Mouse (Mus musculus) limb, embryonic 14.5 days (tissue): ENCODE measurements around the gene Pabpc4. TPM values are rescaled to one million over a fixed set of nuclear protein-coding genes. Genes with fewer than 3 reads are reported as not detected.

Experiments
- ATAC-seq: fragments of 200-750 bp; cut with Nextera tagmentation; 2 replicates; pipeline ENCODE4 v1.8.0; 2017; ENCODE audit warnings: low read depth, moderate number of reproducible peaks, moderate TSS enrichment; ENCODE audit not compliant: low FRiP score
- DNase-seq: peaks from one replicate; pipeline ENCODE4 v3.0.0-alpha.2; 2015; ENCODE audit warnings: low spot score
- H3K27ac ChIP-seq: fragments of 300-500 bp; sonication (generic); replicated peaks from 2 replicates; pipeline ENCODE4 v1.5.1; 2014; ENCODE audit warnings: low read depth, mild to moderate bottlenecking, low read length, moderate library complexity, mixed read lengths
- H3K27me3 ChIP-seq: fragments of 300-500 bp; sonication (generic); 2 replicates; pipeline ENCODE4 v1.6.1; 2014; ENCODE audit warnings: low read length, mixed read lengths; ENCODE audit not compliant: control insufficient read depth, insufficient read depth
- H3K36me3 ChIP-seq: fragments of 300-500 bp; sonication (generic); 2 replicates; pipeline ENCODE4 v1.6.1; 2014; ENCODE audit warnings: mild to moderate bottlenecking, low read length, moderate library complexity, mixed read lengths; ENCODE audit not compliant: control insufficient read depth, insufficient read depth
- H3K4me1 ChIP-seq: fragments of 300-500 bp; sonication (generic); 2 replicates; pipeline ENCODE4 v1.6.1; 2014; ENCODE audit warnings: antibody characterized with exemption, low read length, mixed read lengths; ENCODE audit not compliant: control insufficient read depth, insufficient read depth
- H3K4me2 ChIP-seq: fragments of 300-500 bp; sonication (generic); replicated peaks from 2 replicates; pipeline ENCODE4 v1.6.1; 2014; ENCODE audit warnings: low read depth, mild to moderate bottlenecking, low read length, moderate library complexity; ENCODE audit not compliant: severe bottlenecking
- H3K4me3 ChIP-seq: fragments of 300-500 bp; sonication (generic); replicated peaks from 2 replicates; pipeline ENCODE4 v1.5.1; 2014; ENCODE audit warnings: low read length
- H3K9ac ChIP-seq: fragments of 300-500 bp; sonication (generic); 2 replicates; pipeline ENCODE4 v1.6.1; 2014; ENCODE audit warnings: mild to moderate bottlenecking, low read depth, low read length, moderate library complexity; ENCODE audit not compliant: severe bottlenecking
- H3K9me3 ChIP-seq: fragments of 300-500 bp; sonication (generic); 2 replicates; pipeline ENCODE4 v1.6.1; 2016; ENCODE audit warnings: low read length; ENCODE audit not compliant: control insufficient read depth
- POLR2A ChIP-seq: fragments of 200-500 bp; IDR thresholded peaks from 2 replicates; pipeline ENCODE4 v1.8.0; 2012; ENCODE audit warnings: inconsistent platforms, mild to moderate bottlenecking, moderate library complexity, borderline replicate concordance; ENCODE audit not compliant: insufficient read depth, insufficient read length; ENCODE audit errors: extremely low read depth
- WGBS: fragments of 180-500 bp; shearing (Covaris S2); extraction: QIAGEN DNeasy Blood & Tissue Kit; methylation state at CpG from one replicate; pipeline ENCODE4 v1.1.7; 2014; 5-methylcytosine and 5-hydroxymethylcytosine counted together
- polyA plus RNA-seq, 2 experiments: library from polyadenylated mRNA; depleted of rRNA in 1 of 2; stranded (reverse) in 1 of 2; unstranded in 1 of 2; fragments of >200 nt; fragmentation: Nextera tagmentation in 1 of 2; extraction: Ambion mirVana in 1 of 2; gene quantifications; 2 replicates each; pipeline versions ENCODE4 v1.2.1 to v1.2.3; 2012 to 2014

Gene Pabpc4
- polyA plus RNA-seq, 2 experiments = 59.1 to 147 TPM

- DNase-seq (no peak), ATAC-seq (no peak)
- 82% methylated on average over 4 of the region's 4 CpGs for WGBS
- Histone ChIP-seq H3K4me2 (no peak overlapping the region), H3K27ac (no peak overlapping the region), H3K9me3 (no peaks in the 10 kb centered on the region), H3K27me3 (no peaks in the 10 kb centered on the region), H3K9ac (no peak overlapping the region), H3K4me1 (no peaks in the 10 kb centered on the region), H3K4me3 (no peak overlapping the region), H3K36me3 (no peaks in the 10 kb centered on the region)
- no peak for TF ChIP-seq POLR2A
Measured at GRCm38 (mm10) chr4:123220637-123221036, 41.5 kb upstream of the Pabpc4 start.

DNA sequence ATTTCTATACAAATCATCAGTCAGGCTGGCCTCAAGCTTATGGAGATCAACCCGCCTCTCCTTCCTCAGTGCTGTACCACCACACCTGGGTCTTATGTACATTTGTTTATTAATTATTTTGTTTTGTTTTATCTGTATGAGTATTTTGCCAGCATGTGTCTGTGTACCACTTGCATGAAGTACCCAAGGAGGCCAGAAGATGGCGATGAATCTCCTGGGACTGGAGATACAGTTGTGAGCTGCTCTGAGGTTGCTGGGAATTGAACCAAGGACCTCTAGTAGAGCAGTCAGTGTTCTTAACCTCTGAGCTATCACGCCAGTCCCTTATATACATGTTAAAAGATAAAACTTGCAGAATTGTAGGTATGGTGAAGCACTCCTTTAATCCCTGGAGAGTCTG, 38.8 kb upstream of the Pabpc4 start:
- DNase-seq = no peak
- no peaks in the 10 kb centered on the region for H3K36me3 ChIP-seq

GRCm38 (mm10) chr4:123225718-123226403, 36.3 kb upstream of the Pabpc4 start:
- no peak for TF ChIP-seq POLR2A
- Histone ChIP-seq H3K36me3 (no peaks in the 10 kb centered on the region), H3K4me2 (no peak overlapping the region), H3K27ac (no peak overlapping the region), H3K9me3 (no peaks in the 10 kb centered on the region), H3K4me3 (no peak overlapping the region), H3K27me3 (no peaks in the 10 kb centered on the region), H3K4me1 (peaks cover 15% of the 10 kb centered on the region), H3K9ac (no peak overlapping the region)
- DNase-seq (peak; percentile 49), ATAC-seq (peak; percentile 66)
- WGBS = 44% methylated on average over 10 of the region's 10 CpGs

More for the DNA sequence above, 38.8 kb upstream of the Pabpc4 start:
- Histone ChIP-seq H3K4me2 (no peak overlapping the region), H3K9ac (no peak overlapping the region), H3K9me3 (no peaks in the 10 kb centered on the region), H3K4me3 (no peak overlapping the region), H3K4me1 (peaks cover 8% of the 10 kb centered on the region), H3K27me3 (no peaks in the 10 kb centered on the region), H3K27ac (no peak overlapping the region)
- 50% methylated on average over 3 of the region's 3 CpGs for WGBS
- TF ChIP-seq POLR2A = no peak
- ATAC-seq = no peak

- Histone ChIP-seq H3K9me3 (no peaks in the 10 kb centered on the region), H3K36me3 (no peaks in the 10 kb centered on the region), H3K27ac (no peak overlapping the region), H3K4me3 (no peak overlapping the region), H3K4me2 (no peak overlapping the region), H3K27me3 (0 out of 2 replicates have a peak, but pooled peaks cover 5% of the 10 kb centered on the region), H3K9ac (peak overlapping the region; percentile 17; the same call in 1 of the 2 replicates), H3K4me1 (peaks cover 15% of the 10 kb centered on the region)
- no peak for TF ChIP-seq POLR2A
- WGBS = 32% methylated on average over 4 of the region's 4 CpGs
- ATAC-seq = peak; percentile 42
- peak; percentile 61 for DNase-seq
Measured at GRCm38 (mm10) chr4:123227707-123228106, 34.4 kb upstream of the Pabpc4 start.

GRCm38 (mm10) chr4:123228270-123228669, 33.9 kb upstream of the Pabpc4 start:
- ATAC-seq (peak; percentile 81), DNase-seq (peak; percentile 53)
- Histone ChIP-seq H3K27ac (no peak overlapping the region), H3K4me1 (peaks cover 16% of the 10 kb centered on the region), H3K36me3 (no peaks in the 10 kb centered on the region), H3K9me3 (no peaks in the 10 kb centered on the region), H3K27me3 (0 out of 2 replicates have a peak, but pooled peaks cover 10% of the 10 kb centered on the region), H3K4me2 (no peak overlapping the region), H3K9ac (no peak overlapping the region), H3K4me3 (no peak overlapping the region)
- no peak for TF ChIP-seq POLR2A
- WGBS = 2% methylated on average over 2 of the region's 2 CpGs
